Mouse (Mus musculus) midbrain, embryonic 14.5 days (tissue): ENCODE data around the gene Pdss2. TPM values are rescaled to one million over a fixed set of nuclear protein-coding genes. Genes with fewer than 3 reads are reported as not detected.

Source experiments
- ATAC-seq: fragments of 200-750 bp; cut with Nextera tagmentation; 2 replicates; pipeline ENCODE4 v1.8.0; 2017; ENCODE audit warnings: moderate number of reproducible peaks, moderate library complexity; ENCODE audit not compliant: low FRiP score, low TSS enrichment
- DNase-seq: peaks from one replicate; pipeline ENCODE4 v3.0.0-alpha.2; 2015
- H3K27ac ChIP-seq: fragments of 300-500 bp; sonication (generic); replicated peaks from 2 replicates; pipeline ENCODE4 v1.5.1; 2014; ENCODE audit warnings: mild to moderate bottlenecking, low read depth, low read length, moderate library complexity
- H3K27me3 ChIP-seq: fragments of 300-500 bp; sonication (generic); 2 replicates; pipeline ENCODE4 v1.6.1; 2014; ENCODE audit warnings: low read length, control low read depth, mixed read lengths; ENCODE audit not compliant: control insufficient read depth, insufficient read depth
- H3K36me3 ChIP-seq: fragments of 300-500 bp; sonication (generic); 2 replicates; pipeline ENCODE4 v1.6.1; 2014; ENCODE audit warnings: low read length, control low read depth; ENCODE audit not compliant: control insufficient read depth, insufficient read depth
- H3K4me1 ChIP-seq: fragments of 300-500 bp; sonication (generic); 2 replicates; pipeline ENCODE4 v1.6.1; 2014; ENCODE audit warnings: mild to moderate bottlenecking, antibody characterized with exemption, low read length, control low read depth; ENCODE audit not compliant: control insufficient read depth, insufficient read depth
- H3K4me2 ChIP-seq: fragments of 300-500 bp; sonication (generic); 2 replicates; pipeline ENCODE4 v1.6.1; 2014; ENCODE audit warnings: mild to moderate bottlenecking, low read length, moderate library complexity
- H3K4me3 ChIP-seq: fragments of 300-500 bp; sonication (generic); replicated peaks from 2 replicates; pipeline ENCODE4 v1.5.1; 2014; ENCODE audit warnings: low read depth, low read length
- H3K9ac ChIP-seq: fragments of 300-500 bp; sonication (generic); replicated peaks from 2 replicates; pipeline ENCODE4 v1.6.1; 2014; ENCODE audit warnings: mild to moderate bottlenecking, low read length, moderate library complexity
- H3K9me3 ChIP-seq: fragments of 300-500 bp; sonication (generic); 2 replicates; pipeline ENCODE4 v1.6.1; 2016; ENCODE audit warnings: low read length, control low read depth, mixed read lengths; ENCODE audit not compliant: control insufficient read depth
- WGBS: fragments of 180-500 bp; shearing (Covaris S2); extraction: QIAGEN DNeasy Blood & Tissue Kit; methylation state at CpG from one replicate; pipeline ENCODE4 v1.1.7; 2014; 5-methylcytosine and 5-hydroxymethylcytosine counted together
- polyA plus RNA-seq: library from polyadenylated mRNA; unstranded; fragments of >200 nt; fragmentation: Nextera tagmentation; extraction: Ambion mirVana; gene quantifications from 2 replicates; pipeline ENCODE4 v1.2.1, GENCODE M21; 2014

The Pdss2 gene
- polyA plus RNA-seq, 1 experiment from 2014 or later = 19.0 TPM

GRCm38 (mm10) chr10:43310781-43311392 is 89.6 kb downstream of the Pdss2 start:
- WGBS = 47% methylated on average over 10 of the region's 10 CpGs
- no peak overlapping the region for H3K4me2 ChIP-seq
- DNase-seq = no peak
- H3K27me3 ChIP-seq = no peaks in the 10 kb centered on the region
- ATAC-seq = no peak
- H3K36me3 ChIP-seq = no peaks in the 10 kb centered on the region
- H3K9me3 ChIP-seq = no peaks in the 10 kb centered on the region
- no peak overlapping the region for H3K4me3 ChIP-seq
- H3K4me1 ChIP-seq = no peaks in the 10 kb centered on the region
- no peak overlapping the region for H3K9ac ChIP-seq
- no peak overlapping the region for H3K27ac ChIP-seq

- H3K27me3 ChIP-seq = no peaks in the 10 kb centered on the region
- DNase-seq (peak; percentile 43), ATAC-seq (no peak)
- H3K27ac ChIP-seq = no peak overlapping the region
- H3K4me1 ChIP-seq = no peaks in the 10 kb centered on the region
- WGBS = 63% methylated on average over 2 of the region's 2 CpGs
- H3K4me3 ChIP-seq = no peak overlapping the region
- no peaks in the 10 kb centered on the region for H3K36me3 ChIP-seq
- H3K4me2 ChIP-seq = no peak overlapping the region
- no peak overlapping the region for H3K9ac ChIP-seq
- H3K9me3 ChIP-seq = no peaks in the 10 kb centered on the region
These were observed 90.9 kb downstream of the Pdss2 start for GRCm38 (mm10) chr10:43312211-43312610.

- ATAC-seq (no peak), DNase-seq (no peak)
- peaks cover 5% of the 10 kb centered on the region for H3K4me1 ChIP-seq
- no peaks in the 10 kb centered on the region for H3K27me3 ChIP-seq
- no peak overlapping the region for H3K9ac ChIP-seq
- H3K9me3 ChIP-seq = no peaks in the 10 kb centered on the region
- 74% methylated on average over 7 of the region's 7 CpGs for WGBS
- no peak overlapping the region for H3K4me2 ChIP-seq
- H3K4me3 ChIP-seq = no peak overlapping the region
- no peaks in the 10 kb centered on the region for H3K36me3 ChIP-seq
- H3K27ac ChIP-seq = no peak overlapping the region
These were observed 91.6 kb downstream of the Pdss2 start for GRCm38 (mm10) chr10:43312658-43313417.

- Histone ChIP-seq H3K9me3 (no peaks in the 10 kb centered on the region), H3K4me1 (peaks cover 8% of the 10 kb centered on the region), H3K4me2 (no peak overlapping the region), H3K27me3 (no peaks in the 10 kb centered on the region), H3K9ac (no peak overlapping the region), H3K27ac (no peak overlapping the region), H3K36me3 (no peaks in the 10 kb centered on the region), H3K4me3 (no peak overlapping the region)
- ATAC-seq (no peak), DNase-seq (no peak)
These were observed 93.9 kb downstream of the Pdss2 start for GRCm38 (mm10) chr10:43315228-43315627.

- Histone ChIP-seq H3K27me3 (no peaks in the 10 kb centered on the region), H3K4me3 (no peak overlapping the region), H3K4me2 (no peak overlapping the region), H3K9me3 (no peaks in the 10 kb centered on the region), H3K27ac (peak overlapping the region; percentile 60), H3K4me1 (peaks cover 13% of the 10 kb centered on the region), H3K36me3 (no peaks in the 10 kb centered on the region), H3K9ac (peak overlapping the region; percentile 29; the same call in 1 of the 2 replicates)
- WGBS = 33% methylated on average over 9 of the region's 9 CpGs
- ATAC-seq (no peak; the same call in 1 of the 2 replicates), DNase-seq (peak; percentile 59)
These were observed 96.2 kb downstream of the Pdss2 start for GRCm38 (mm10) chr10:43317327-43317951.

GRCm38 (mm10) chr10:43321019-43321418 is 99.7 kb downstream of the Pdss2 start:
- ATAC-seq = no peak
- no peak for DNase-seq
- Histone ChIP-seq H3K36me3 (no peaks in the 10 kb centered on the region), H3K9me3 (no peaks in the 10 kb centered on the region), H3K27me3 (no peaks in the 10 kb centered on the region), H3K27ac (no peak overlapping the region), H3K4me3 (no peak overlapping the region), H3K4me2 (no peak overlapping the region), H3K4me1 (peaks cover 29% of the 10 kb centered on the region), H3K9ac (no peak overlapping the region)
- 96% methylated on average over 5 of the region's 5 CpGs for WGBS

GRCm38 (mm10) chr10:43322446-43323178 is 101.3 kb downstream of the Pdss2 start:
- peak; percentile 34 for DNase-seq
- Histone ChIP-seq H3K27me3 (no peaks in the 10 kb centered on the region), H3K4me1 (peaks cover 26% of the 10 kb centered on the region), H3K36me3 (no peaks in the 10 kb centered on the region), H3K9ac (0 out of 2 replicates have a peak overlapping the region, but pooled peaks have one; percentile 6), H3K27ac (0 out of 2 replicates have a peak overlapping the region, but pooled peaks have one; percentile 37), H3K4me2 (no peak overlapping the region), H3K9me3 (no peaks in the 10 kb centered on the region), H3K4me3 (no peak overlapping the region)
- no peak for ATAC-seq
- WGBS = 54% methylated on average over 9 of the region's 9 CpGs

- no peak for ATAC-seq
- 11% methylated on average over 8 of the region's 8 CpGs for WGBS
These were observed 102.1 kb downstream of the Pdss2 start for GRCm38 (mm10) chr10:43323386-43323785.

More at GRCm38 (mm10) chr10:43323386-43323785, 102.1 kb downstream of the Pdss2 start:
- no peak overlapping the region for H3K4me3 ChIP-seq
- H3K9me3 ChIP-seq = no peaks in the 10 kb centered on the region
- DNase-seq = no peak
- H3K27me3 ChIP-seq = no peaks in the 10 kb centered on the region
- peaks cover 21% of the 10 kb centered on the region for H3K4me1 ChIP-seq
- no peak overlapping the region for H3K27ac ChIP-seq
- no peak overlapping the region for H3K4me2 ChIP-seq
- H3K9ac ChIP-seq = no peak overlapping the region
- H3K36me3 ChIP-seq = no peaks in the 10 kb centered on the region
